Mouse (Mus musculus) cerebellum, adult 8-10 months (tissue): ENCODE measurements around the gene Mepce.

Experiments
- DNase-seq: peaks from one replicate; pipeline ENCODE4 v3.0.0; 2022

Mepce gene

GRCm38 (mm10) chr5:137786109-137786942, 1.1 kb downstream of the Mepce start:
- peak; percentile 99 for DNase-seq

- no peak for DNase-seq
These were observed 2.1 kb downstream of the Mepce start for GRCm38 (mm10) chr5:137785164-137786031.

GRCm38 (mm10) chr5:137784546-137784945, 2.9 kb downstream of the Mepce start:
- no peak for DNase-seq

GRCm38 (mm10) chr5:137783901-137784540, 3.4 kb downstream of the Mepce start:
- DNase-seq, result no peak

DNA sequence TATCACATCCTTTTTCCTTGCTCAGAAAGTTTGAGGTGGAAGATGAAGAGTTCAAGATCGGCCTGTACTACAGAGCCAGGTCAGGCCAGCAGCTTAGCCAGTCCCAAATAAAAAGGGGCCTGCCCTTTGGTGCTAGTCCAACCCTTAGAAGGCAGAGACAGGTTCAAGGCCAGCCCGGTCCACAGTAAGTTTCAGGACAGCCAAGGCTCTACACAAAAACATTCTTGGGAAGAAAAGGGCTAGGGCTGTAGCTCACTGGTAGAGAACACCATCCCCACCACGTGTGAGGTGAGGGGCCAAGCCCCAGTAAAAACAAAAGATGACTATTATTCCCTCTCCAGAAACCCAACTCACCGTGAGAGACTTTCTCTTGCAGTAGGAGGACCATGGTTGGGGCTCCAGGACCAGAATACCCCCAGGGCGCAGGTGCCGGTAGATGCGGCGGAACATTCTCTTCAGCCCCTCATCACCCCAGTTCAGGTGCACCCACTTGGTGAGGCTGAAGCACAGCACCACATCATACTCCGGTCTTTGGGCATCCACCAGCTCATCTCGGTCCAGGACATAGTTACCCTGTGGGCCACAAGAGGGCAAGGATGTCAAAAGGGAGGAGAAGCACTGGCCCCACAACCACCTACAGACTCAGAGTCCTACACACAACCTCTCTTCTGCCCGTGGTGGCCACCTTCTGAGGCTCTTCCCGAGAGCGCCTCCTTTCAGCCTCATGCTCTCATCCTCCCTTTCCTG, 4.5 kb downstream of the Mepce start:
- no peak for DNase-seq

DNA sequence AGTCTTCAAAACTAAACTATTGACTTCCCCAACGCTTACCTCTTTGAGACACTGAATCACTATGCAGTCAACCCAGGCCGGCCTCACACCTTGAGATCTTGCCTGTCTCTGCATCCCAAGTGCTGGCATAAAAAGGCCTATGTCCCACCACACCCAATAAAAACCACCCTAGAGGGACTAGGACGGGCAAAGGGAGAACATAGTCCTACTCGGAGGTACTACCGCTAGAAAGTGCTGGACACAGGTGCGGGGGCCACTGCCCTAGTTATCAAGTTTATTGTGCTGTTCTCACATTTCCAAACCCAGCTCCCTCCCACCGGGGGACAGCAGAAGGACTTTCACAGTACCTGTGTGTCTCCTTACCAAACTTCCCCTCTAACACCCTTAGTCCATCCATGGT, 5.8 kb downstream of the Mepce start:
- DNase-seq, result no peak

GRCm38 (mm10) chr5:137779053-137779933, 8.2 kb downstream of the Mepce start:
- no peak for DNase-seq

DNA sequence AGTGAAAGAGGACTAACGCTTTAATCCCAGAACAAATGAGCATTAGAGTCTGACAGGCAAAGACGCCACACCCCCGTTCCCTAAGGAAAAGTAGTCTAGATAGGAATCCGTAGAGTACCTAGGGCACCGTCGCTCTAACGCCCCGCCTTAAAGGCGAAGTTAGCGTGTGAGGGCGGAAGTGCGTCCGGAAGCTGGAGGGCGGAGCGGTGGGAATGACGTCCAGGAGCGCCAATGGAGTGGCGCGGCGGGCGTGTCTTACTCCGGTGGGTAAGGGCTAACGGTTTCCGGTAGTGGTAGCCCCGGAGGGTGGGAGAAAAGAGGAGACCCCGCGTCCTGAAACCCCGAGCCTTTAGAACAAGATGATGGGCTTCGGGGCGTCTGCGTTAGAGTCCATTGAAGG, 8.8 kb downstream of the Mepce start, which contains the start of gene Ppp1r35:
Ppp1r35 (plus strand) TSS at position 215 of the 400 bp plus-strand sequence.
- DNase-seq, result peak; percentile 97

DNA sequence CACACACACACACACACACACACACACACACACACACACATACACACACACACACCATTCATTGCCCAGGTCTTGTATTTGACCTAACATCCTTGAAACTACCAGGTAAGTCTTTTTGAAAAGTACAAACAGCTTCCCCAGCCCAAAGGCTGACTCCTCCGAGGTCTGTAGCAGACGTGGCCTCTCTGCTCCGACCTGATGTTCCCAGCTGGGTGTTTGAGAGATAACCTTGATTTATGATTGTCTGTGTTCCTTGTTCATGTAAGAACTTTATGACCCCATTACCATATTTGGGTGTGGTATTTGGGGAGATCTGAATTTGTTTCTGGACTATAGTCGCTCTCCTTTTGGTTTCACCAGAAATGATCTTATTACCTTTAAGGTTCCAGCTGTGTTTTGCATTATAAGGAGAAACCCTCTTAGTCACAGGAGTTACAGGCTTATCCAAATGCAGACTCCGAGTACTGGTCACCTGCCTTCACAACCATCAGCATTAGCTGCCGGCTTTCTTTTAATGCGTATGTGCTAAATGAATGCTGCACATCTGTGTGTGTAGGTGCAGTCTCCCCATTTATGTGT, 10.1 kb downstream of the Mepce start:
- DNase-seq, result no peak

DNA sequence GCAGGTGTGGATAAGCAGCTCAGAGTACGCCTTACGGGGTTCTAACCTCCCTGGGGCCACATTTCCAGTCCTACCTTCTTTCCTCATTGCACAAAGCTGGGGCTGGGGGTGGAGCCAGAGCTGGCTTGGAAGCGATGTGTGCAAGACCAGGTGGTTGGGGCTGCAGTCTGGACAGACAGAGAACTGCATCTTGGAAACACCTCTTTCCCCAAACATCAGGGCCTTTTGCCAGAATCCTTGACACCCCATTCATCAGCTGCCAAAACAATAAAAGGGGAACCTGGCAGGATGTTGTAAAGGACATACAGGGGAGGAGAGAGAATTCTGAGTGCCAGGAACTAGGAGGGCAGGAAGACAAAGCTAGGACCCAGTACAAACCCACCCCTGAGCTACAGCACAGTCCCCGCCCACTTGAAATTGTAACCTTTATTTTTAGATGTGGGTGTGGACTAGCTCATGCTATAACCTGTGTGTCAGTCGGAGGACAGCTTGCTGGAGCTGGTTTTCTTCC, 11.0 kb downstream of the Mepce start:
- DNase-seq, result no peak

DNA sequence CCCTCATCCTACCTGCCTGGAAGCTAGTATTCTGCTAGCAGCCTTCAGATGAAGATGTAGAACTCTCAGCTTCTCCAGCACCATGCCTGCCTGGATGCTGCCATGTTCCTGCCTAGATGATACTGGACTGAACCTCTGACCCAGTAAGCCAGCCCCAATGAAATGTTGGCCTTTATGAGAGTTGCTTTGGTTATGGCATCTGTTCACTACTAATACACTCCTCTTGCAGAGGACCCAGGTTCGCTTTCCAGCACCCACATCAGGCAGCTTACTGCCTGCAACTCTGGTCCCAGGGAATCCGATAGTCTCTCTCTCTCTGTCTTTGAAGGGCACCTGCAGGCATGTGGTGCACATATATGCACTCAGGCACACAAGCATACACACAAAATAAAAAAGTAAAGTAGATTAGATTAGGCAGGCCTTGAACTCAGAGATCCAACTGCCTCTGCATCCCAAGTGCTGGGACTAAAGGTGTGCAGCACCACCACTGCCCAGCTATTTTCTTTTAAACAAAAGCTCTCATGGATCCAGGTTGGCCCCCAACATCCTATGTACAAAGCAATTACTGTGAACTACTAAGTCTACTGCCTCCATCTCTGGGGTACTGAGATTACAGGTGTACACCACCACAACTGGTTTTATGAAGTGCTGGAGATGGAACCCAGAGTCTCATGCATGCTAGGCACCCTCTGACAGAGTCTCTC, 11.7 kb downstream of the Mepce start:
- DNase-seq, result no peak

DNA sequence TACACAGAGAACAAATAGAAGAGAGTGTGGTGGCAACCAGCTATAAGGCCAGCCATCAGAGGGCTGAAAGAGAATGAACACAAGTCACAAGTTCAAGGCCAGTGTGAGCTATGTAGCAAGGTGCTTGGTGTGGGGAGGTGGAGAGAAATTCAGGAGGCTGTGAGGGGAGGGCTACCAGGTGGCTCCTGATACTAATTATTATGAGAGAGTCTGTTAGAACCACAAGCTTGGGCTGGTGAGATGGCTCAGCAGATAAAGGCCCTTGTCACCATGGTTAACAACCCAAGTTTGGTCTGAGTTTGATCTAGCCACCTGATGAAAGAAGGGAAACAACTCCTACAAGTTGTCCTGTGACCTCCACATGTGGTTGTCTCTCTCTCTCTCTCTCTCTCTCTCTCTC, 14.7 kb downstream of the Mepce start:
- no peak for DNase-seq

DNA sequence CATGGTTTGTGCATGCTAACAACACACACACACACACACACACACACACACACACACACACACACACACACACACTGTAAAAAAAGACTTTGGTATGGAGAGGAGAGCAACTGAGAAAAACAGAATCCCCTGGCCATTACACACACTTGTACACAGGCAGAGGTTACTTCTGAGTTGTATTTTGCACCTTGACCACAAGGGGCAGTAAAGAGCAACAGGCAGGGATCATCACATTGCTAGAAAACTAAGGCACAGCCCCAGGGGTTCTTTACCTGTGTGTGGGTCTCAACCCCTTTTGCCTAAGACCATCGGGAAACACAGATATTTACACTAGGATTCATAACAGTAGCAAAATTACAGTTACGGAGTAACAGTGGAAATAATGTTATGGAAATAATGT, 16.7 kb downstream of the Mepce start:
- no peak for DNase-seq

DNA sequence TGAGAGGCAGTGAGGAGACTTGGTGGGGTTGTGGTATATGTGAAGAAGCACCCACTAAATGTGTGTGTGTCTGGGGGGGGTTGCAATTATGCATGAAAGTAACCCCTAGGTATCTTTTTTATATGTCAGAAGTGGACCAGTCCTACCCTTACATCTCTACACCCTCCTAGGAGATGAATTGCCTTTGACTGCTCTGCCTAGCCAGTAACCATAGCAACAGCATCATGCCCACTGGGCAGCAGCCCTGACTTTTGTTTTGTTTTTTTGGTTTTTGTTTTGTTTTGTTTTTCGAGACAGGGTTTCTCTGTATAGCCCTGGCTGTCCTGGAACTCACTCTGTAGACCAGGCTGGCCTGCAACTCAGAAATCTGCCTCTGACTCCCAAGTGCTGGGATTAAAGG, 19.0 kb downstream of the Mepce start:
- DNase-seq, result no peak

GRCm38 (mm10) chr5:137766270-137766669, 21.2 kb downstream of the Mepce start:
- DNase-seq, result no peak

- DNase-seq, result no peak
These were observed 22.7 kb downstream of the Mepce start for GRCm38 (mm10) chr5:137764609-137765340.

- peak; percentile 86 for DNase-seq
These were observed 27.5 kb downstream of the Mepce start for GRCm38 (mm10) chr5:137759971-137760412.

GRCm38 (mm10) chr5:137758921-137759534, 28.4 kb downstream of the Mepce start:
- DNase-seq, result no peak

DNA sequence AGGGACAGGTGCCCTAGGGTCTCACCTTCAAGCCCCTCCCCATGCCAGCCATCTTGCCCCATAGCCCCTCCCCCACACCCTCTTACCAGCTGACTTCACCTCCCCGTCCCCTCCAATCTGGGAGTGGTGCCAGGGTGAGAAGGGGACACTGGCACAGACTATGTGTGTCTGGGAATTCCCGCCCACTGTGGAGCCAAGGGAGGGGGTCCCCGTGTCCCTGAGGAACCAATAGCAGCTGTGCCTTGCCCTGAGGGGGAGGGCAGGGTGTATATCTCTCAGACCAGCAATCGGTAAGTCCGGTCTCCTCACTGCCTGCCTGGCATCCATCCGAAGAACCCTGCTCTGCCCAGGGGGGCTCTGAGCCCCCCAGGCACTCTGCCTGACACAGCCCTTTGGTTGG, 29.6 kb downstream of the Mepce start:
- DNase-seq, result peak; percentile 55
